Mouse (Mus musculus) left cerebral cortex, postnatal 14 days (tissue): Measurements from ENCODE around the gene Pnpla3. TPM values are rescaled to one million over a fixed set of nuclear protein-coding genes. Genes with fewer than 3 reads are reported as not detected.

Experiments
- DNase-seq, 2 experiments: peaks; one replicate each; pipeline ENCODE4 v3.0.0; 2021 to 2022; ENCODE audit warnings: low spot score in 2 of 2, mixed read lengths in 1 of 2
- intact Hi-C: fragments of 180-260 bp; cut with DNase I; formaldehyde crosslinking; loops from one replicate; pipeline ENCODE4 v1.15.1; 2025
- total RNA-seq, 2 experiments: library from RNA; stranded (reverse); gene quantifications; 2 replicates each; pipeline ENCODE4 v1.2.3; 2021

The Pnpla3 gene
- total RNA-seq, 2 experiments from 2014 or later = 7.6 to 10.2 TPM

- intact Hi-C loops = loop anchor here (1.0 kb wide), 2 partner anchors 402 to 417 kb away; no protein-coding TSS in a partner anchor
- DNase-seq = peak; percentile 92 to 95
Measured at GRCm38 (mm10) chr15:84212031-84212755, 44.6 kb downstream of the Pnpla3 start.

DNA sequence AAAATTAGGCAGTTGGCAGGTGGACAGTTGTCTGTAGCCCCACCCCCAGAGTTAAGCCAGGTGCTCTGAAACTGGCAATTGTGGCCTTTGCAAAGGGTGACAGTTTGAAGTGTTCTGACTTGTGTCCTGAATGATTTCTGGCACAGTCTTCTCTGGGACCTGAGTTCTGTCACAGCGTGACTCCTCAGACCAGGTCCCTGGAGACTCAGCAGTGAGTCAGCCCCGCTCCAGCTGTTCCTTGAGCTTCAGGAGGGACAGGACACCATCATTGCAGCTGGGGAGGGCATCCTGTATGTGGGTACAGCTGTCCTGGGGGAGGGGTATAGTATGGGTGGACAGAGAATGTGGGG lies 45.1 kb downstream of the Pnpla3 start:
- intact Hi-C loops = loop anchor here (1.0 kb wide), 2 partner anchors 402 to 417 kb away; no protein-coding TSS in a partner anchor
- DNase-seq = no peak

GRCm38 (mm10) chr15:84213162-84213739 lies 45.6 kb downstream of the Pnpla3 start:
- intact Hi-C loops = no loop called here
- DNase-seq = no peak

DNA sequence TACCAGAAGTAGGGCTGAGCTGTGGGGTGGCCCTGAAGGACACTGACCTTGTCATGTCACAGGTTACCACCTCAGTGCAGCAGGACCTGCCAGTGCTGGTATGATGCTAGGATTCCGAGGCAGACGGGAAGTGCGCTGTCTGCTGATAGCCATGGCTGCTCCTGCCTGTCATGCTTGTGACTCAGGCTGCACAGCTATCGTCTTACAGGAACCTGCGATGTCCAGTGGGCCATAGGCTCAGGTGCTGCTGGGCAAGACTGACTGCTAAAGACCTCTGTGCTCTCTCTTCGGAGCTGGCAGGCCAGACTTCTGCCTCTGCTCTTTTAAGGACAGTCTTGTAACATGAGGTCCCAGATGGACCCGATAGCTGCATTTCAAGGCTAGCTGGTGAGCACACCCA lies 46.8 kb downstream of the Pnpla3 start:
- intact Hi-C loops = no loop called here
- no peak for DNase-seq

DNA sequence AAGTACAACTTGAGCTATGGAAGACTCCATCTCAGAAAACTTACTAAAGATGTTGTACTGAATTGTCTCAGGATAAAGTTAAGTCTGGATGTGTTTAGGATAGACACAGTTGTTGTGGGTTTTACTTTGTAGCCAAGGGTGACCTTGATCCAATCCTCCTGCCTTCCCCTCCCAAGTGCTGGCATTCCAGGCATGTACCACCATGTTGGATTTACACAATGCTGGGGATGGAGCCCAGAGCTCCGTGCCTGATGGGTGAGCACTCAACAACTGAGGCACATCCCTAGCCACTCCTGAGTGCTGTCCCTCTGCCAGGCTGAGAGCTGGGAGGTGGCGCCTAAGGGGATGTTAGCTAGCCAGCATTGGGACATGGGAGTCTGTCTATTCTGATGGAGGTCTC lies 47.6 kb downstream of the Pnpla3 start:
- no peak for DNase-seq
- intact Hi-C loops = no loop called here

- intact Hi-C loops = no loop called here
- no peak for DNase-seq
Measured at GRCm38 (mm10) chr15:84216026-84216425, 48.4 kb downstream of the Pnpla3 start.

GRCm38 (mm10) chr15:84216461-84217084 lies 48.9 kb downstream of the Pnpla3 start:
- intact Hi-C loops = no loop called here

DNA sequence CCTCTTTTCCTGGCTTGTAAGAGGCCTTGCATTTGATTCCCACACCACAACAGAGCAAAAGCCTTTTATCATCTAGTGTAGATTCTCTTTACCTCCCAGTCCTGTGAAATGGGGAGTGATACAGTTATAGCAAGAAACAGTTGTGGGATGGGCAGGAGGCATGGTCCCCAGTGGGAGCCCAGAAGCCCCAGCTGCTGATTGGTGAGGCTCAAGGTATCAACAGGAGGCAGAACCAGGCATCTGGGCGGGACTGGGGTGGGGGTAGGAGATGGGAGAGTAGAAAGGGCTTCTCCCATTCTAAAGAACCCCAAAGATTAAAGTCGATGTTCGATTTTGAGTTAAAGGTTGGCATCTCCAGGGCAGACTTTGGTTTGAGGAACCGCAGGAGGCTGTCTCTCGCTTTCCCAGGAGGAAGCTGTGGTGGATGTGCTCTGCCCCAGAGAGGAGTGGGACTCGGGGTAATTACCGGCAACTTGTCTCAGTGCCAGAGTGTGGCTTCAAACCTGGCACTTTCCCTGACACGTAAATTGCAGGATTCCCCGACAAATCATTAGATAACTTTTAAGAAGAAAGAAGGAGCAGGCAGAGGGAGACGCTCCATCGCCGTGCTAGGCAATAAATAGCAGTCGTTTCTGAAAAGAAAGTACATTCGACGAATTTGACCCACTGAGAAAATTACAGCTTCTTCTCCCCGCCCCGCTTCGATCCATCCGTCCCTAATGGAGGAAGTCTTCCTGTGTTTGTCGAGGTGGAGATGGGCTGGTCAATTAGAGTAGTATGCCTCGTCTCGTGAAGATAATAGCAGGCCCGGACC lies 50.5 kb downstream of the Pnpla3 start:
- intact Hi-C loops = no loop called here
- DNase-seq = no peak

More at GRCm38 (mm10) chr15:84216461-84217084, 48.9 kb downstream of the Pnpla3 start:
- DNase-seq = no peak

DNA sequence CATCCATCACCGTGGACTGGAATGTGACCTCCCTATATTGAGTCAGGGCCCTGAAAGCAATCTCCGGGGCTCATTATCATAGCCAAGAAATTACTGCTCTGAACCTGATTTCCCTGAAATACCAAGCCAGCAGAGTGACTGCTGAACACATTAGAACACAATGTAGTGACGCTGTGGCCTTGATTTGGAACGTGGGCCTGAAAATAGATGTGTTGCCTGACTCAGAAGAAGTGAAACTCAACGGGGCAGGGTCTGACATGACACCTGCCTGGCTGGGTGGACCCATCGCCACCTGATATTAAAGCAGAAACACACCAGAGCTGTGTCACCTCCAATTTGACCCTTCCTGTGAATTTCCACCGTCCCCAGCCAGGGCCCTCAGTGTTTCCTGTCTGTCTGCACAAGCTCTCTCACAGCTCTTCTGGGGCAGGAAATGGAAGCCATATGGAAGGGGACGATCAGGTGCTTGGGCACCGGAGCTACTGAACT lies 51.2 kb downstream of the Pnpla3 start:
- DNase-seq = peak in 1 of 2 experiments; percentile 48
- intact Hi-C loops = no loop called here

- intact Hi-C loops = no loop called here
- DNase-seq = no peak
Measured at GRCm38 (mm10) chr15:84221539-84221938, 53.9 kb downstream of the Pnpla3 start.

DNA sequence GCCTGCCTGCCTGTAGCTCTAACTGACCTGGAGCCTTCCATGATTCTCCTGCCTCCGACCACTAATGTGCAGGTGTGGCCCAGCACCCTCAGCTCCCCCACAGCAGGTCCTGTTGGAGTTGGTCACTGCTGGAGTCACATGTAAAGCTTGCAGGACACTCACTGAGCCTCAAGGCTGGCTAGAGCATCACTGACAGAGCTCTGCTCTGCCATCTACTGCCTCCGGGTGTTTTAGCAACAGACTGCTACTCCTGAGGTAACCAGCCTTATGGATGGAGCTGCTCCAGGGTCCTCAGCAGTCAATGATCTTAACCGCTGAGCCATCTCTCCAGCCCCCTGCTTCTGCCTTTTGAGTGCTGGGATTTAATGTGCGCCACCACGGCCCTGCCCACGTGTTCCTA lies 55.8 kb downstream of the Pnpla3 start:
- DNase-seq = peak; percentile 47 to 61

GRCm38 (mm10) chr15:84224779-84225178 lies 57.1 kb downstream of the Pnpla3 start:
- intact Hi-C loops = no loop called here
- no peak for DNase-seq

More for the DNA sequence above, 55.8 kb downstream of the Pnpla3 start:
- intact Hi-C loops = no loop called here

DNA sequence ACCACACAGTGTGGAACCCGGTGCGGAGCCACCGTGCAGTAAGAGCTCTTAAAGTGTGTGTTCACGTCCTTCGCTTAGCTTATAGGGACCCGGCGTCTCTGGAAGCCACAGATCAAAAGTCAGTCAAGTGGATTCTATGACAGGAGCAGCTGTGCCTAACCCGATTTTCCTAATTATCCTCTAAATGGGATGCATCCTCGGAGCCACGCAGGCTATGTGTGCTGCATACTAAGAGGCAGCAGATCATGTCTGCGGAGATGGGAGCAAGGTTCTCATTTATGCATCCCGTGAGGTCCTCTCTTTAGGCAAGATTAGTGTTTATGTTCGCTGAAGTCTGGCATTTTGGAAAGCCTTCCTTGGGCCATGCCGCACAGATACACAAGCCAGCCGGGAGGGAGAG lies 59.3 kb downstream of the Pnpla3 start:
- DNase-seq = no peak
- intact Hi-C loops = no loop called here

GRCm38 (mm10) chr15:84230661-84231060 lies 63.0 kb downstream of the Pnpla3 start:
- DNase-seq = no peak
- intact Hi-C loops = no loop called here

DNA sequence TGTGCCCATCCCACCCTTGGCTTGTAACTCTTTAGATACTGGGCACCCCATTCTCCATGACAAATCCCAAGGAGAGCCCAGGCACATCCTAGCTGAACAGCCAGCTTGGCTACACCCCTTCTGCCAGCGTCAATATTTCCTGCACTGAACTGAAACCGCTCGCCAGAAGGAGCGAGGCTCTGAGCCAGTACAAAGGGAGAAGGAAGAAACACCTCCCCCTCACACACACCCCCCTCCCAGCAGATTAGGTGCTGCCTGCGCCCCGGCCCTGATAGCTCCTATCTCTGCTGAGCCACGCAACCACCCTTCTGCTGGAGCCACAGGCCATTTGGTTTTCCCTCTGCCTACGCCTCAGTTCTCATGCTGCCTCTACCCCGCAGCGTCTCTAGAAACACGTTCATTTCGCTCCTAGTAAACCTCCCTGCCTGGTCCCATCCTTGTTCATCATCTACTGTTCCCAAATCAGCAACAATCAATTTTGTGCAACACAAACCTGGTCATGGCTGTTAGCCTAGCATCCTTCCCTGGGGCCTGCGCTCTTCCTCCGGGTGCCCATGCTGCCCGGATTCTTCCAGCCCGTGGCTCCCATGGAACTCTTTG lies 63.6 kb downstream of the Pnpla3 start:
- DNase-seq = peak; percentile 57 to 76
- intact Hi-C loops = no loop called here

GRCm38 (mm10) chr15:84231721-84232561 lies 64.3 kb downstream of the Pnpla3 start, which contains the start of gene Parvb:
Gene Parvb, plus strand, starts transcription at chr15:84232043.
- intact Hi-C loops = no loop called here
- peak; percentile 39 to 59 for DNase-seq

GRCm38 (mm10) chr15:84232609-84233008 lies 65.0 kb downstream of the Pnpla3 start:
- intact Hi-C loops = no loop called here
- DNase-seq = no peak

GRCm38 (mm10) chr15:84234794-84235581 lies 67.4 kb downstream of the Pnpla3 start:
- intact Hi-C loops = no loop called here
- DNase-seq = no peak
